Comparison of ENCODE assay signal across 8 mouse cellular contexts in the genomic region with DNA sequence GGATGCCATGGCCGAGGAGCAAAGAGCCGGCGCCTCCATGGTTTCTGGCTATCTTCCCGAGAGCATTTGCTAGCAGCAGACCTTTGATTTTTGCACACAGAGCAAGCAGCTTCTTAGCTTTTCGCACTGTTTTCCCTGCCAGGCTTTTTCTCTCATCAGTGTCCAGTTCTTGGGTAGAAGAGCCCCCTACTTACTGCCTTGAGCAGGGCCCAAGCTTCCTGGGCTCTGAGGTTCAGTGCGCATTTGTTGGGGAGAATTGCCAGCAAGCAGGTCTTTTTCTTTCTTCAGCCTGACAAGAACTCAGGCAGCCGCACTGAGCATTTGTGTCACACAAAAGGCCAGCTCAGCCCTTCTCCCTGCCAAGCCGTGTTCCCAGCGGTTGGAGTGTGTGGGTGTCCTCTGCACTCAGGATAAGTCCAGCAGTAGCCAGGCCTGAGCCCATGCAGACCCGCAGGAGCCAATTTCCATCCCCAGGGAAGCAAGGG.
DNase-seq lines count a peak whose midpoint lies in the region; ATAC-seq and TF ChIP-seq lines count a peak whose summit lies in the region.

No protein-coding gene starts in this region.

- H3K36me3 ChIP-seq in forebrain, embryonic 15.5 days = no peaks in the 10 kb centered on the region
- H3K36me3 ChIP-seq in hindbrain, embryonic 14.5 days (replicated peaks; ENCODE audit: control insufficient read depth, insufficient read depth) = no peaks in the 10 kb centered on the region
- H3K36me3 ChIP-seq in liver, postnatal 0 days (replicated peaks; ENCODE audit: insufficient read depth, low read length) = no peaks in the 10 kb centered on the region

- H3K4me3 ChIP-seq in forebrain, embryonic 15.5 days = no peak overlapping the region
- H3K4me3 ChIP-seq in hindbrain, embryonic 14.5 days (replicated peaks; ENCODE audit: low read length) = no peak overlapping the region
- H3K4me3 ChIP-seq in liver, postnatal 0 days (ENCODE audit: low read depth, low read length) = no peak overlapping the region

- H3K27ac ChIP-seq in forebrain, embryonic 15.5 days (replicated peaks) = peak overlapping the region; percentile 66
- H3K27ac ChIP-seq in hindbrain, embryonic 14.5 days = peak overlapping the region; percentile 47
- no peak overlapping the region for H3K27ac ChIP-seq in liver, postnatal 0 days (ENCODE audit: low read depth)

- H3K9ac ChIP-seq in forebrain, embryonic 15.5 days (replicated peaks) = peak overlapping the region; percentile 19; the same call in 1 of the 2 replicates
- H3K9ac ChIP-seq in hindbrain, embryonic 14.5 days = peak overlapping the region; percentile 32; the same call in 1 of the 2 replicates
- H3K9ac ChIP-seq in liver, postnatal 0 days (replicated peaks) = no peak overlapping the region

- peak; percentile 65 for ATAC-seq in forebrain, embryonic 15.5 days (replicated peaks)
- peak; percentile 55 for ATAC-seq in hindbrain, embryonic 14.5 days (ENCODE audit: low FRiP score)
- ATAC-seq in liver, postnatal 0 days = no peak

- TF ChIP-seq EP300 in liver, postnatal 0 days (IDR thresholded peaks at IDR 0.05; ENCODE audit: low read depth) = no peak

- TF ChIP-seq CTCF in liver, postnatal 0 days (IDR thresholded peaks at IDR 0.05; ENCODE audit: low read depth) = no peak

- 16% methylated on average over 10 of the region's 10 CpGs for WGBS in forebrain, embryonic 15.5 days
- WGBS in hindbrain, embryonic 14.5 days = 29% methylated on average over 10 of the region's 10 CpGs
- WGBS in liver, postnatal 0 days (ENCODE audit: insufficient replicate concordance) = 63% methylated on average over 10 of the region's 10 CpGs

- H3K4me2 ChIP-seq in forebrain, embryonic 15.5 days (replicated peaks) = peak overlapping the region; percentile 19; the same call in 1 of the 2 replicates
- no peak overlapping the region for H3K4me2 ChIP-seq in hindbrain, embryonic 14.5 days (replicated peaks)
- H3K4me2 ChIP-seq in liver, postnatal 0 days (ENCODE audit: low read depth, low read length) = no peak overlapping the region

- peaks cover 36% of the 10 kb centered on the region for H3K4me1 ChIP-seq in forebrain, embryonic 15.5 days
- peaks cover 40% of the 10 kb centered on the region for H3K4me1 ChIP-seq in hindbrain, embryonic 14.5 days (replicated peaks; ENCODE audit: control insufficient read depth, insufficient read depth, low read length)
- H3K4me1 ChIP-seq in liver, postnatal 0 days (ENCODE audit: insufficient read depth) = no peaks in the 10 kb centered on the region

- H3K9me3 ChIP-seq in forebrain, embryonic 15.5 days = no peaks in the 10 kb centered on the region
- H3K9me3 ChIP-seq in hindbrain, embryonic 14.5 days (ENCODE audit: control insufficient read depth, low read length) = no peaks in the 10 kb centered on the region
- no peaks in the 10 kb centered on the region for H3K9me3 ChIP-seq in liver, postnatal 0 days (ENCODE audit: low read length)

- no peaks in the 10 kb centered on the region for H3K27me3 ChIP-seq in forebrain, embryonic 15.5 days
- no peaks in the 10 kb centered on the region for H3K27me3 ChIP-seq in hindbrain, embryonic 14.5 days (ENCODE audit: control insufficient read depth, insufficient read depth, low read length)
- no peaks in the 10 kb centered on the region for H3K27me3 ChIP-seq in liver, postnatal 0 days (ENCODE audit: insufficient read depth, low read length)

- peak; percentile 35 for DNase-seq in embryo, embryonic 10.5 days (ENCODE audit: low spot score)
- no peak for DNase-seq in embryo, embryonic 11 days
- DNase-seq in adipocyte (ENCODE audit: low spot score) = peak; percentile 65
- DNase-seq in hindbrain, embryonic 14.5 days (ENCODE audit: low spot score) = peak; percentile 52
- peak; percentile 55 for DNase-seq in lung, postnatal 10 days
- DNase-seq in thymus, postnatal 10 days (ENCODE audit: low spot score in 2 of 2) = no peak
- DNase-seq in liver, postnatal 0 days = no peak

Comparison
In these comparisons a context has a peak if more than half of its experiments do, and no peak if none do; other contexts are left out.
1. DNase-seq: peak in embryo, embryonic 10.5 days (single experiment), adipocyte (single experiment), hindbrain, embryonic 14.5 days (single experiment) and lung, postnatal 10 days (single experiment); none in embryo, embryonic 11 days (single experiment), thymus, postnatal 10 days (0 of 2) and liver, postnatal 0 days (single experiment).